Mouse (Mus musculus) layer of hippocampus, postnatal 36 days (tissue): ENCODE measurements around the gene Olfr891. TPM values are rescaled to one million over a fixed set of nuclear protein-coding genes. Genes with fewer than 3 reads are reported as not detected.
"Not testable (repeated sequence)": the region's sequence is repeated elsewhere in the genome, so short reads cannot be mapped to it uniquely, and the experiment has no call there.

Experiments used
- DNase-seq, 2 experiments: peaks; one replicate each; pipeline ENCODE4 v3.0.0; 2022
- total RNA-seq, 2 experiments: library from RNA; stranded (reverse); gene quantifications; 2 replicates each; pipeline ENCODE4 v1.2.3; 2021

The Olfr891 gene
- not detected for total RNA-seq

DNA sequence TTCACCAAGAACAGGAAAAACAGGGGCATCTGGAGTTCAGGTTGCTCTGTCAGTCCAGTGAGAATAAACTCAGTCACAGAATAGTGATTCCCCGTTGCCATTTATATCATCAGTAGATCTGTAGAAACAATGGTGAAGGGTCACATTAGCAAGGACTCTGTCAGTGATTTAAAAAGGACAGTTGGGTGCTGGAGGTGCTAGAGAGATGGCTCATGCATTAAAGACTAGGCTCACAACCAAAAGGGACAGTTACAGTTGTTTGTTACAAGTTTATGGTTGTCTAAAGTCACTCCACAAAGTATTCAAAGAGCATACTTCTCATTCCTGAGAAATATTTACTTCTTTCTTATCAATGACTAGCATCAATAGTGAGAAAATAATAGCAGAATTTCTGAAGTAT, at the start of gene Olfr891:
Olfr891 (minus strand) TSS at position 101 of the 400 bp plus-strand sequence.
- DNase-seq, result no peak

DNA sequence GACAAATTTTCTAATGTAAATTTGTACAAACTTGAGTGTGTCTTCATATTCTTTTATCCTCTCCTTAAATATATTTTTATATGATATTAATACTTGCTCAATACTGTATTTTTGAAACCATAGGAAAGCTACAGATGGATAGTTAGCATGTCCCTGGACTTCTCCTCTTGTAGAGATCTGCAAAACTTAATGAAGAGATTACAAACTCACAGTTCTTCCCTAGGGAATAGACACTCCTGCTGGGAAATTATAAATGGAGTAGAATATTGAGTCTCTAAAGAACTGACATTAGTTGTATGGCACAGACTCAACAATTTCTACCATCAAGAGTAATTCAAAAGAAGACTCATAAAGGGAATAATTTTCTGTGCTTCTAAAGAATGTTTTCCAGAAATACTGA, 37.1 kb upstream of the Olfr891 start, which contains the start of gene Olfr894:
Olfr894 (plus strand) TSS at position 301 of the 400 bp plus-strand sequence.
- DNase-seq, result no peak

DNA sequence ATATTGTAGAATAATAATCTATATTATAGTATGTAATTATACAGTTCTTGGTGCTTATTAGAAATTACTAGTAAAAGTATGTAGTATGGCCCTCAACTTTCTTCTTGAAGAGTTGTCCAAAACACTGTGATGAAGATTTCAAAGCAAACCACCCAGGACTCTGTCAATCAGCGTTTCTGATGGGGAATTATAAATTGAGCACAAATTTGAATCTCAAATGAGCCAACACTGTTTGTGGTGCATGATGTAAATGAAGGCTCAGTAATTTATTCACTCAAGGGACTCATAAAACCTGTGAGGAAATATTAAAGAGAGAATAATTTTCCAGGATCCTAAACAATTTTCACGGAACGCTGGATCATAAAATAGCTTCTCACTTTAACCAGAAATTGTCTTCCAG, 27.4 kb upstream of the Olfr891 start, which contains the start of gene Olfr893:
Olfr893 (plus strand) TSS at position 301 of the 400 bp plus-strand sequence.
- no peak for DNase-seq

DNA sequence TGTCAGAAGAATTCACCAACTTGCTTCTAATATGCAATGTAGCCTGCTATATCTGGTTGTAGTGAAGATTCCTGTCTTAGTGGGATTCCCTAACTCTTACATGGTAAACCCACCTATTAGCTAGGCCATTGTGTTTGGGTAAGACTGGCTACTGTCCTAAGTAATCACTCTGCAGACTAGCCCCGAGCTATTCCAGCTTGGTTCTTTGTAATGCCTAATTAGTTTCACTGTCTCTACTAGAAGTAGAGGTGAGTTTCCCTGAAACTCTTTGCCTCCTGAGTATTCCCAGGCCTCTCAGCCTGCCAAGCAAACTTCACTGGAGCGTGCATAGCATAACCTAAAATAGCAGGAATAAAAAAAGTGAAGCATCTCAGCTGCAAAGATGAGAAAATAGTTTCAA, 12.3 kb downstream of the Olfr891 start:
- not testable (repeated sequence) for DNase-seq

DNA sequence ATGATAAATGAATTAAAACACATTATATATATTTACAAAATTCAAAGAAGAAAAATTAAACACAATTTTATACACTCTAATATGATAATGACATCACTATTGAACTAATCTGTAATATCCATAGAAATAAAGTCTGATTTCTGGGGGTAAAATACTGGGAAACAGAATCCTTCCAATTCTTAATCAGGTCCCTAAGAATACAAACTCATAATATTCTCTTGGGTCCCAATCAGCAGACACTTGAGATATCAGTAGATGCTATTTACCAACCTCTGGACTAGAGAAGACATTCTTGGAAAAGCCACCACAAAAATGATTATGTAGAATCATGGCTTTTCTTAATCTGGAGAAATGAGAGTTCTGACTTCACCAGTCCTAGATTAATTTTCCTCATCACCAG, 38.4 kb downstream of the Olfr891 start, which contains the start of gene Olfr890:
Olfr890 (plus strand) TSS at position 301 of the 400 bp plus-strand sequence.
- DNase-seq, result no peak

Other genes with a start within 250 kb of the Olfr891 start
- not detected for gene Olfr881, start 189.0 kb downstream of the Olfr891 start, total RNA-seq
- gene Olfr883, start 155.0 kb downstream of the Olfr891 start, total RNA-seq, result not detected
- gene Olfr884, start 134.3 kb downstream of the Olfr891 start, total RNA-seq, result not detected
- not detected for gene Olfr885, start 119.5 kb downstream of the Olfr891 start, total RNA-seq
- not detected for gene Olfr887, start 96.7 kb downstream of the Olfr891 start, total RNA-seq
- gene Olfr888, start 72.7 kb downstream of the Olfr891 start, total RNA-seq, result not detected
- gene Olfr889, start 65.6 kb downstream of the Olfr891 start, total RNA-seq, result not detected
- not detected for gene Olfr890, start 38.3 kb downstream of the Olfr891 start, total RNA-seq
- gene Olfr893, start 27.5 kb upstream of the Olfr891 start, total RNA-seq, result not detected
- not detected for gene Olfr894, start 37.2 kb upstream of the Olfr891 start, total RNA-seq
- gene Olfr143, start 72.0 kb upstream of the Olfr891 start, total RNA-seq, result not detected
- not detected for gene Olfr895, start 87.0 kb upstream of the Olfr891 start, total RNA-seq
- not detected for gene Olfr896-ps1, start 110.3 kb upstream of the Olfr891 start, total RNA-seq
- not detected for gene Olfr25, start 148.2 kb upstream of the Olfr891 start, total RNA-seq
- gene Olfr898, start 167.6 kb upstream of the Olfr891 start, total RNA-seq, result not detected
- gene Olfr250, start 186.1 kb upstream of the Olfr891 start, total RNA-seq, result not detected
- not detected for gene Olfr251, start 196.3 kb upstream of the Olfr891 start, total RNA-seq
- not detected for gene Olfr147, start 220.9 kb upstream of the Olfr891 start, total RNA-seq
- not detected for gene Olfr901, start 248.6 kb upstream of the Olfr891 start, total RNA-seq